Mouse (Mus musculus): ENCODE measurements around the gene Akap6.

Akap6 gene

GRCm38 (mm10) chr12:52910345-52910744 is 211.2 kb downstream of the Akap6 start:
- no peak for DNase-seq (ENCODE audit: low spot score)

- peak; percentile 73 for DNase-seq (ENCODE audit: low spot score)
Measured at GRCm38 (mm10) chr12:52910819-52911218, 211.6 kb downstream of the Akap6 start.

GRCm38 (mm10) chr12:52918939-52919338 is 219.8 kb downstream of the Akap6 start:
- no peak for DNase-seq (ENCODE audit: low spot score)

- DNase-seq (ENCODE audit: low spot score): no peak
Measured at GRCm38 (mm10) chr12:52922510-52922909, 223.3 kb downstream of the Akap6 start.

GRCm38 (mm10) chr12:52925448-52925847 is 226.3 kb downstream of the Akap6 start:
- DNase-seq (ENCODE audit: low spot score): no peak

GRCm38 (mm10) chr12:52933832-52934231 is 234.6 kb downstream of the Akap6 start:
- no peak for DNase-seq (ENCODE audit: low spot score)

- no peak for DNase-seq (ENCODE audit: low spot score)
Measured at GRCm38 (mm10) chr12:52934989-52935388, 235.8 kb downstream of the Akap6 start.

- DNase-seq (ENCODE audit: low spot score): no peak
Measured at GRCm38 (mm10) chr12:52938786-52939185, 239.6 kb downstream of the Akap6 start.

GRCm38 (mm10) chr12:52939324-52939946 is 240.3 kb downstream of the Akap6 start:
- no peak for DNase-seq (ENCODE audit: low spot score)

- no peak for DNase-seq (ENCODE audit: low spot score)
Measured at GRCm38 (mm10) chr12:52941941-52942340, 242.8 kb downstream of the Akap6 start.

GRCm38 (mm10) chr12:52944274-52944673 is 245.1 kb downstream of the Akap6 start:
- DNase-seq (ENCODE audit: low spot score): no peak

GRCm38 (mm10) chr12:52944949-52945348 is 245.8 kb downstream of the Akap6 start:
- no peak for DNase-seq (ENCODE audit: low spot score)

GRCm38 (mm10) chr12:52950660-52951059 is 251.5 kb downstream of the Akap6 start:
- no peak for DNase-seq (ENCODE audit: low spot score)

- DNase-seq (ENCODE audit: low spot score): no peak
Measured at GRCm38 (mm10) chr12:52957587-52957986, 258.4 kb downstream of the Akap6 start.

GRCm38 (mm10) chr12:52957994-52958393 is 258.8 kb downstream of the Akap6 start:
- no peak for DNase-seq (ENCODE audit: low spot score)

GRCm38 (mm10) chr12:52991745-52992144 is 292.6 kb downstream of the Akap6 start:
- DNase-seq (ENCODE audit: low spot score): no peak

- no peak for DNase-seq (ENCODE audit: low spot score)
Measured at GRCm38 (mm10) chr12:53012336-53012735, 313.2 kb downstream of the Akap6 start.

GRCm38 (mm10) chr12:53014539-53014938 is 315.4 kb downstream of the Akap6 start:
- no peak for DNase-seq (ENCODE audit: low spot score)

GRCm38 (mm10) chr12:53024575-53025246 is 325.5 kb downstream of the Akap6 start:
- no peak for DNase-seq (ENCODE audit: low spot score)

- no peak for DNase-seq (ENCODE audit: low spot score)
Measured at GRCm38 (mm10) chr12:53027308-53027707, 328.1 kb downstream of the Akap6 start.

- no peak for DNase-seq (ENCODE audit: low spot score)
Measured at GRCm38 (mm10) chr12:53028926-53029325, 329.7 kb downstream of the Akap6 start.

- no peak for DNase-seq (ENCODE audit: low spot score)
Measured at GRCm38 (mm10) chr12:53029910-53030309, 330.7 kb downstream of the Akap6 start.

- peak; percentile 10 for DNase-seq (ENCODE audit: low spot score)
Measured at GRCm38 (mm10) chr12:53032762-53033161, 333.6 kb downstream of the Akap6 start.

- DNase-seq (ENCODE audit: low spot score): peak; percentile 3
Measured at GRCm38 (mm10) chr12:53033404-53033913, 334.3 kb downstream of the Akap6 start.
